Mouse (Mus musculus): ENCODE results near the gene Gm26938. TPM values are rescaled to one million over a fixed set of nuclear protein-coding genes. Genes with fewer than 3 reads are reported as not detected.
A peak's percentile ranks its signal among the peaks of the same experiment; 100 is the strongest.

The Gm26938 gene
- 0.31 TPM in 1 of 2 replicates, not detected in the other for polyA plus RNA-seq (2015; fragmentation: Nextera tagmentation; extraction: Ambion mirVana)

DNA sequence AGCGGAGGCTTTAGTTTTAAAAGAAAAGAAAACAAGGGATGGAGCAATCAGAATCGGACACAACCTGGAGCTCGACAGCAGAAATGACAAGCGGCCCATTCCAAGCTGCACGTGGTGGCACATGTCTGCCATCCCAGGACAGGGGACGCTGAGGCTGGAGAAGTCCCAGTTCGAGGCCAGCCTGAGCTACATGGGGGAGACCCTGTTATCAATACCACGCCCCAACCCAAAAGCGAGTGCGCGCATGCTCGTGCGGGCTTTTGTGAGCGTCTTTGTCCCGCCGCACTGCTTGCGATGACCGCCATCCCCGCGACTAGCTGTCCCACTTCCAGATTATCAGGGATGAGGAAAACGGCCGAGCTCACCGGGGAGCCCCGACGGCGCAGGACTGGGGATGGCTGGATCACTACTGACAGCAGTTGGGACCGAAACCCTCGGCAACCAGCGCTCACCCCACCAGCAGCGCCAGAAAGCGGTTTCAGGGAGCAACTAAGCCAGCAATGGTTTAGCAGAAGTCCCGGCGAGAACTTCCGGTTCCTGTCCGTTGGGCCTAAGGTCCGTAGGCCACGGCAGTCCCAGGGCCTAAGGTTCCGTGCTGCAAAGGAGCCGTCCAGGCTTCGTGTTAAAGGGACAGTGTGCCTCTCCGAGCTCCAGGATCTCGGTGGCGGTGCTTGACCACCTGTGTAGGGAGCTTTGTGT, at the start of gene Gm26938, which contains the start of gene Psmg3:
Gm26938 (minus strand) TSS at position 51 of the 699 bp plus-strand sequence.
Psmg3 (minus strand) TSS at position 529 of the 699 bp plus-strand sequence.
- peak; percentile 60; the same call in 1 of the 2 replicates for ATAC-seq (ENCODE audit: extremely low read depth, insufficient number of reproducible peaks, low FRiP score, low TSS enrichment)
- Histone ChIP-seq H3K27ac (replicated peaks) (peak within 1 kb of the TSS; percentile 63), H3K36me3 (peaks cover 30% of the 10 kb centered on the region), H3K4me2 (peak within 1 kb of the TSS; percentile 77), H3K9ac (peak within 1 kb of the TSS; percentile 94), H3K27me3 (replicated peaks) (0 out of 2 replicates have a peak, but pooled peaks cover 11% of the 10 kb centered on the region), H3K4me1 (peaks cover 11% of the 10 kb centered on the region), H3K9me3 (no peaks in the 10 kb centered on the region), H3K4me3 (peak within 1 kb of the TSS; percentile 96)
- WGBS = under 1% methylated on average over 43 of the region's 43 CpGs

DNA sequence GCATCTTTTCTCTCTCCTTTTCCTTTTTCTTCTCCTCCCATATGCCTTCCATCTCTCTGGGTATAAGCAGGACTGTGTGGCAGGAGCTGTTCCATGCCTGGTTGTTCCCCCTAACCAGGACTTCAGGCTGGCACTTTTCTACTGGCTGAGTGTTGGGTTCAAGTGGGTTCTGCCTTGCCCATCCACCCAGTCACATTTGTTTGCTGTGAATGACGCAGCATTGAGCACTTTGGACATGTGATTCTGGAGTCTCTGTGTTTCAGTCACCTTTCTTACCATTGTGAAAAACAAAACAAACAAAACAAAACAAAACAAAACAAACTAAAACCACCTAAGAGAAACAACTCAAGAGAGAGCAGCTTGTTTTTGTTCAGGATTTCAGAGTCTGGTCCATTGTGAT, 45.3 kb upstream of the Gm26938 start:
- no peaks in the 10 kb centered on the region for H3K36me3 ChIP-seq
- peaks cover 24% of the 10 kb centered on the region; the same call in 1 of the 2 replicates for H3K27me3 ChIP-seq (replicated peaks)
- no peak overlapping the region for H3K27ac ChIP-seq (replicated peaks)
- H3K9ac ChIP-seq = no peak overlapping the region
- peaks cover 6% of the 10 kb centered on the region; the same call in 1 of the 2 replicates for H3K4me1 ChIP-seq
- no peak overlapping the region for H3K4me2 ChIP-seq
- no peak for ATAC-seq (ENCODE audit: extremely low read depth, insufficient number of reproducible peaks, low FRiP score, low TSS enrichment)
- H3K4me3 ChIP-seq = no peak overlapping the region
- WGBS = 81% methylated on average over 1 of the region's 1 CpGs
- no peaks in the 10 kb centered on the region for H3K9me3 ChIP-seq

GRCm38 (mm10) chr5:139870886-139871285, 44.7 kb upstream of the Gm26938 start:
- peaks cover 6% of the 10 kb centered on the region; the same call in 1 of the 2 replicates for H3K4me1 ChIP-seq
- WGBS = 47% methylated on average over 1 of the region's 4 CpGs
- no peaks in the 10 kb centered on the region for H3K36me3 ChIP-seq
- H3K27ac ChIP-seq (replicated peaks) = no peak overlapping the region
- H3K9me3 ChIP-seq = no peaks in the 10 kb centered on the region
- H3K27me3 ChIP-seq (replicated peaks) = peaks cover 24% of the 10 kb centered on the region; the same call in 1 of the 2 replicates
- ATAC-seq (ENCODE audit: extremely low read depth, insufficient number of reproducible peaks, low FRiP score, low TSS enrichment) = no peak
- no peak overlapping the region for H3K4me2 ChIP-seq
- no peak overlapping the region for H3K4me3 ChIP-seq
- no peak overlapping the region for H3K9ac ChIP-seq

GRCm38 (mm10) chr5:139862759-139863158, 36.6 kb upstream of the Gm26938 start:
- no peak overlapping the region for H3K4me2 ChIP-seq
- H3K36me3 ChIP-seq = no peaks in the 10 kb centered on the region
- 45% methylated on average over 4 of the region's 4 CpGs for WGBS
- 0 out of 2 replicates have a peak, but pooled peaks cover 4% of the 10 kb centered on the region for H3K4me1 ChIP-seq
- no peaks in the 10 kb centered on the region for H3K9me3 ChIP-seq
- no peak overlapping the region for H3K9ac ChIP-seq
- peaks cover 14% of the 10 kb centered on the region; the same call in 1 of the 2 replicates for H3K27me3 ChIP-seq (replicated peaks)
- no peak overlapping the region for H3K27ac ChIP-seq (replicated peaks)
- ATAC-seq (ENCODE audit: extremely low read depth, insufficient number of reproducible peaks, low FRiP score, low TSS enrichment) = no peak
- no peak overlapping the region for H3K4me3 ChIP-seq

- 54% methylated on average over 15 of the region's 15 CpGs for WGBS
- Histone ChIP-seq H3K4me3 (no peak overlapping the region), H3K4me1 (0 out of 2 replicates have a peak, but pooled peaks cover 4% of the 10 kb centered on the region), H3K4me2 (no peak overlapping the region), H3K9me3 (no peaks in the 10 kb centered on the region), H3K36me3 (no peaks in the 10 kb centered on the region), H3K27me3 (replicated peaks) (peaks cover 12% of the 10 kb centered on the region; the same call in 1 of the 2 replicates), H3K27ac (replicated peaks) (no peak overlapping the region), H3K9ac (no peak overlapping the region)
- no peak for ATAC-seq (ENCODE audit: extremely low read depth, insufficient number of reproducible peaks, low FRiP score, low TSS enrichment)
Observed at GRCm38 (mm10) chr5:139860328-139861104, 34.3 kb upstream of the Gm26938 start.

DNA sequence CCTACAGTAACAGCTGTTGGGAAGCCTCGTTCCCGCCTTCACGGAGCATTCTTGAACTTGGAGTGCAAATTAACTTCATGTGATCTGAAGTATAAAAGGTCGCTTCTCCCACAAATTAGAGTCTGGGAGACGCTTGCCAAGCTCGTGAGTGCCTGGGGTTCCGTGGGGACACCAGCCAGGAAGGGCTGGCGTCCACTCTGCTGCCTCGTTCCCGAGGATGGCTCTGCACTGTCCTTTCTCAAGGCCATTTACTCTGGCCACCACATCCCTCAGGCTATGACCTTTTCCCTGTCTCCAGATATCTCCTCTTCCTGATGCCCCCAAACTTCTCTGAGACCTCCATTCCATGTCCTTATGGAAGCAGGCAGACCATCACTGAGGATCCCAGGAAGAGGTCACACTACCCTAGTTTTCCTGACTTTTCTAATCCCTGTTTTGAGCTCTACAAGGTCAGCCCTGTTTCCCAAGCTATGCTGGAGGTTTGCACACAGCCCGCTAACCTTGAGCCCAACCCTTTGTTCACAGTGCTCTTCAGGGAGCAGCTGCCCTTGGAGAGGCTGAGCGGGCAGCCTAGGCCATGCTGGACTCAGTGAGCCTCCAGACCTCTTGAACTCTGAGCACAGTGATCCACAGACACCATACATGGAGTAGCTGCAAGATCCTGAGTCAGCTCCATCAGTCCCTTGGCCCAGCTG, 23.6 kb upstream of the Gm26938 start:
- no peak overlapping the region for H3K4me3 ChIP-seq
- no peaks in the 10 kb centered on the region for H3K36me3 ChIP-seq
- peaks cover 6% of the 10 kb centered on the region for H3K9me3 ChIP-seq
- H3K4me1 ChIP-seq = peaks cover 5% of the 10 kb centered on the region; the same call in 1 of the 2 replicates
- H3K4me2 ChIP-seq = no peak overlapping the region
- H3K27me3 ChIP-seq (replicated peaks) = peaks cover 30% of the 10 kb centered on the region
- WGBS = 68% methylated on average over 12 of the region's 12 CpGs
- no peak for ATAC-seq (ENCODE audit: extremely low read depth, insufficient number of reproducible peaks, low FRiP score, low TSS enrichment)
- no peak overlapping the region for H3K9ac ChIP-seq
- H3K27ac ChIP-seq (replicated peaks) = no peak overlapping the region

DNA sequence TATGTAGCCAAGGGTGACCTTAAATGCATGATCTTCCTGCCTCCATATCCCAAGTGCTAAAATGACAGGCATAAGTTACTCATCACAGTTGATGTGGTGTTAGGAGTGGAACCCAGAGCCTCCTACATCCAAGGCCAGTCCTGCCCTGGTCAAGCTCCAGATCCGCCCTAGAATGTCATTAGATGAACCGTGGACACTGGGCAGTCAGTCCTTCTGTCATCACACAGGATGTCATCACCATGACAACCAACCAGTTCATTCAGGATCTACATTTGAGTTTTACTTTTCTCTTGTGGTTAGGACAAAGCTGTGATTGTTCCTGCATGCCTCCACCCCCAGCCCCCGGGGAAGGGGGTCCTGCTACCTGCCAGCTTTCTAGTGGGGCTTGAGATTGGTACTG, 12.9 kb upstream of the Gm26938 start:
- Histone ChIP-seq H3K4me1 (no peaks in the 10 kb centered on the region), H3K27me3 (replicated peaks) (peaks cover 42% of the 10 kb centered on the region), H3K4me2 (no peak overlapping the region), H3K27ac (replicated peaks) (no peak overlapping the region), H3K4me3 (no peak overlapping the region), H3K9me3 (0 out of 2 replicates have a peak, but pooled peaks cover 1% of the 10 kb centered on the region), H3K9ac (no peak overlapping the region), H3K36me3 (no peaks in the 10 kb centered on the region)
- no peak for ATAC-seq (ENCODE audit: extremely low read depth, insufficient number of reproducible peaks, low FRiP score, low TSS enrichment)
- 43% methylated on average over 3 of the region's 3 CpGs for WGBS

DNA sequence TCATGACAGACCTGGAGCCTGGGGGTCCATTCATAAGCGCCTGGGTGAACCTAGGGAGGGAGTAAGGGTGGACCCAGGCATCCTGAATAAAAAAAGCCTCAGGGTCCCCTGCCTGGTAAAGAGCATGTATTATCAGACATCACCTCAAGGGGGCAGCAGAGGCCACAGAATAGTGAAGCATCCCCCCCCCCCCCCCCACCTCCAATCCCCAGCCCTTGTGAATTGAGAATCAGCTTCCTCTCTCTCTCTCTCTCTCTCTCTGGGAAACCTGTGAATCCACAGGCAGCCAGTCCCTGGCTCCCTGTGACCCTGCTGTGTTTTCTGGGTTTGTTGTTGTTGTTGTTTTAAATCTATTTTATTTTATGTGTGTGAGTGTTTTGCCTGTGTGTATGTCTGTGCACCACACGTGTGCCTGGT, 12.3 kb upstream of the Gm26938 start:
- ATAC-seq (ENCODE audit: extremely low read depth, insufficient number of reproducible peaks, low FRiP score, low TSS enrichment) = no peak; the same call in 1 of the 2 replicates
- Histone ChIP-seq H3K4me3 (no peak overlapping the region), H3K4me2 (no peak overlapping the region), H3K27ac (replicated peaks) (no peak overlapping the region), H3K9me3 (no peaks in the 10 kb centered on the region), H3K27me3 (replicated peaks) (peaks cover 49% of the 10 kb centered on the region), H3K9ac (no peak overlapping the region), H3K36me3 (no peaks in the 10 kb centered on the region), H3K4me1 (no peaks in the 10 kb centered on the region)
- WGBS = 30% methylated on average over 2 of the region's 2 CpGs

DNA sequence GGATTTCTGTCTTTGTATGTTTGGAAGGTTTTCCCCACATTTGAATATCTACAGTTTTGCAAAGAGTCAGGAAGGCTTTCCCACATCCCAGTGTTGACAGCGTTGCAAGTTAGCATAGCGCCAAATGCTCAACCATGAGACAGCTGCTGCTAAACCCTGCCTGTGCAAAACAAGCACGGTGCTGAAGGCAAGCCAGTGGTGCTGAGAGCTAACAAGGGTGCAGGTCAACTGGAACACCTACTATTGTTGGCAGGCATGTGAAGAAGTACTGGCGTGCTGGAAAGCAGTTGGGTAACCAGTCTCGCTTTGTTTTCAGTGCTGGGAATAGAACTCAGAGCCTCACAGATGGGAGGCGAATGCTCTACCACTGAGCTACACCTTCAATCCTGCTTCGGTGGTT, 9.5 kb upstream of the Gm26938 start:
- Histone ChIP-seq H3K4me3 (no peak overlapping the region), H3K27ac (replicated peaks) (no peak overlapping the region), H3K9ac (no peak overlapping the region), H3K4me2 (no peak overlapping the region), H3K27me3 (replicated peaks) (peaks cover 38% of the 10 kb centered on the region), H3K36me3 (no peaks in the 10 kb centered on the region), H3K9me3 (no peaks in the 10 kb centered on the region), H3K4me1 (no peaks in the 10 kb centered on the region)
- no peak for ATAC-seq (ENCODE audit: extremely low read depth, insufficient number of reproducible peaks, low FRiP score, low TSS enrichment)
- WGBS = 71% methylated on average over 7 of the region's 7 CpGs

DNA sequence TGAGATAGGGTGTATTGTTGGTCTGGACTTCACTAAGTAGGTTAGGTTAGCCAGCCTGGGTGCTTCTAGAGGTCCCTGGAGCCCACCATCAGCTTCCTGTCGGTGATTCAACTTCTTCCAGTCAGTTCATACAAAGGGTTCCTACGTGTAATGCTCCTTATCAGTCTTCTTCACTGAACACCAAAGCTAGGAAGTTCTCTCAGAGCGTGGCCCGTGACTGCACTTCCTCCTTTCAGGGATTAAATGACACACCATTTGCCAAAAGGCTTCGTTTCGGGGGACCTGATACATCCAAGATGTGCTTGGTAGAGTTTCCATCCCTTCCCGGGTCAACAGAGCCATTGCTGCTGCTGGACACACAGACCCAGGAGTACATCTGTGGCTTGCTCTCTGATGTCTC, 5.9 kb upstream of the Gm26938 start:
- no peak for ATAC-seq (ENCODE audit: extremely low read depth, insufficient number of reproducible peaks, low FRiP score, low TSS enrichment)
- Histone ChIP-seq H3K9ac (no peak overlapping the region), H3K4me2 (no peak overlapping the region), H3K27ac (replicated peaks) (no peak overlapping the region), H3K4me1 (no peaks in the 10 kb centered on the region), H3K36me3 (no peaks in the 10 kb centered on the region), H3K4me3 (no peak overlapping the region), H3K27me3 (replicated peaks) (peaks cover 29% of the 10 kb centered on the region), H3K9me3 (no peaks in the 10 kb centered on the region)
- 40% methylated on average over 7 of the region's 7 CpGs for WGBS

- Histone ChIP-seq H3K27me3 (replicated peaks) (peaks cover 22% of the 10 kb centered on the region), H3K4me3 (no peak overlapping the region), H3K9me3 (no peaks in the 10 kb centered on the region), H3K36me3 (no peaks in the 10 kb centered on the region), H3K4me2 (no peak overlapping the region), H3K27ac (replicated peaks) (no peak overlapping the region), H3K4me1 (peaks cover 4% of the 10 kb centered on the region), H3K9ac (no peak overlapping the region)
- no peak for ATAC-seq (ENCODE audit: extremely low read depth, insufficient number of reproducible peaks, low FRiP score, low TSS enrichment)
- WGBS = 74% methylated on average over 3 of the region's 3 CpGs
Observed at GRCm38 (mm10) chr5:139830734-139831133, 4.5 kb upstream of the Gm26938 start.
